Mouse (Mus musculus): ENCODE data around the gene Ift88. TPM values are rescaled to one million over a fixed set of nuclear protein-coding genes. Genes with fewer than 3 reads are reported as not detected.

Gene Ift88
- polyA plus RNA-seq, 1 experiment from 2014 or later, result 6.8 TPM

- Histone ChIP-seq H3K36me3 (ENCODE audit: control insufficient read depth, insufficient read depth, low read length) (no peaks in the 10 kb centered on the region), H3K4me1 (ENCODE audit: control insufficient read depth in 2 of 2, insufficient read depth in 2 of 2, low read length in 2 of 2) (peaks cover 48 to 55% of the 10 kb centered on the region in 2 experiments), H3K27me3 (ENCODE audit: control insufficient read depth, insufficient read depth, low read length) (peaks cover 9% of the 10 kb centered on the region; the same call in 1 of the 2 replicates), H3K4me3 (ENCODE audit: control insufficient read depth in 1 of 2, insufficient read depth in 1 of 2, low read depth in 1 of 2, low read length in 2 of 2) (no peak overlapping the region), H3K4me2 (ENCODE audit: low read length) (no peak overlapping the region), H3K27ac (replicated peaks in 1 of 2; ENCODE audit: control insufficient read depth in 1 of 2, insufficient read depth in 1 of 2, low read depth in 2 of 2, low read length in 2 of 2) (no peak overlapping the region), H3K9me3 (ENCODE audit: control insufficient read depth, low read length) (no peaks in the 10 kb centered on the region), H3K9ac (ENCODE audit: low read length) (no peak overlapping the region)
- ATAC-seq (ENCODE audit: insufficient number of reproducible peaks, insufficient read depth, low FRiP score, low read depth), result no peak
- WGBS, result 45% methylated on average over 3 of the region's 3 CpGs
These were observed 109.4 kb downstream of the Ift88 start for GRCm38 (mm10) chr14:57533214-57533613.

GRCm38 (mm10) chr14:57533841-57534240, 110.0 kb downstream of the Ift88 start:
- ATAC-seq (ENCODE audit: insufficient number of reproducible peaks, insufficient read depth, low FRiP score, low read depth), result no peak
- Histone ChIP-seq H3K4me2 (ENCODE audit: low read length) (no peak overlapping the region), H3K4me1 (ENCODE audit: control insufficient read depth in 2 of 2, insufficient read depth in 2 of 2, low read length in 2 of 2) (peaks cover 48 to 57% of the 10 kb centered on the region in 2 experiments), H3K4me3 (ENCODE audit: control insufficient read depth in 1 of 2, insufficient read depth in 1 of 2, low read depth in 1 of 2, low read length in 2 of 2) (no peak overlapping the region), H3K9ac (ENCODE audit: low read length) (no peak overlapping the region), H3K36me3 (ENCODE audit: control insufficient read depth, insufficient read depth, low read length) (no peaks in the 10 kb centered on the region), H3K27me3 (ENCODE audit: control insufficient read depth, insufficient read depth, low read length) (peaks cover 5% of the 10 kb centered on the region; the same call in 1 of the 2 replicates), H3K9me3 (ENCODE audit: control insufficient read depth, low read length) (no peaks in the 10 kb centered on the region), H3K27ac (replicated peaks in 1 of 2; ENCODE audit: control insufficient read depth in 1 of 2, insufficient read depth in 1 of 2, low read depth in 2 of 2, low read length in 2 of 2) (no peak overlapping the region)
- WGBS, result 28% methylated on average over 11 of the region's 11 CpGs

GRCm38 (mm10) chr14:57534346-57534745, 110.5 kb downstream of the Ift88 start:
- Histone ChIP-seq H3K9ac (ENCODE audit: low read length) (peak overlapping the region; percentile 60; the same call in 1 of the 2 replicates), H3K4me1 (ENCODE audit: control insufficient read depth in 2 of 2, insufficient read depth in 2 of 2, low read length in 2 of 2) (peaks cover 47 to 52% of the 10 kb centered on the region in 2 experiments), H3K4me2 (ENCODE audit: low read length) (peak overlapping the region; percentile 23; the same call in 1 of the 2 replicates), H3K27ac (replicated peaks in 1 of 2; ENCODE audit: control insufficient read depth in 1 of 2, insufficient read depth in 1 of 2, low read depth in 2 of 2, low read length in 2 of 2) (peak overlapping the region in 1 of 2 experiments; percentile 87; a peak in 3 of 4 replicates), H3K4me3 (ENCODE audit: control insufficient read depth in 1 of 2, insufficient read depth in 1 of 2, low read depth in 1 of 2, low read length in 2 of 2) (no peak overlapping the region), H3K9me3 (ENCODE audit: control insufficient read depth, low read length) (no peaks in the 10 kb centered on the region), H3K36me3 (ENCODE audit: control insufficient read depth, insufficient read depth, low read length) (no peaks in the 10 kb centered on the region), H3K27me3 (ENCODE audit: control insufficient read depth, insufficient read depth, low read length) (peaks cover 4% of the 10 kb centered on the region; the same call in 1 of the 2 replicates)
- WGBS, result 34% methylated on average over 5 of the region's 5 CpGs
- no peak for ATAC-seq (ENCODE audit: insufficient number of reproducible peaks, insufficient read depth, low FRiP score, low read depth)

GRCm38 (mm10) chr14:57534961-57535360, 111.1 kb downstream of the Ift88 start:
- Histone ChIP-seq H3K9me3 (ENCODE audit: control insufficient read depth, low read length) (no peaks in the 10 kb centered on the region), H3K27me3 (ENCODE audit: control insufficient read depth, insufficient read depth, low read length) (peaks cover 4% of the 10 kb centered on the region; the same call in 1 of the 2 replicates), H3K9ac (ENCODE audit: low read length) (peak overlapping the region; percentile 60), H3K4me2 (ENCODE audit: low read length) (peak overlapping the region; percentile 23; the same call in 1 of the 2 replicates), H3K4me3 (ENCODE audit: control insufficient read depth in 1 of 2, insufficient read depth in 1 of 2, low read depth in 1 of 2, low read length in 2 of 2) (no peak overlapping the region), H3K4me1 (ENCODE audit: control insufficient read depth in 2 of 2, insufficient read depth in 2 of 2, low read length in 2 of 2) (peaks cover 42 to 45% of the 10 kb centered on the region in 2 experiments), H3K36me3 (ENCODE audit: control insufficient read depth, insufficient read depth, low read length) (no peaks in the 10 kb centered on the region), H3K27ac (replicated peaks in 1 of 2; ENCODE audit: control insufficient read depth in 1 of 2, insufficient read depth in 1 of 2, low read depth in 2 of 2, low read length in 2 of 2) (peak overlapping the region; percentile 48 to 87)
- WGBS, result 26% methylated on average over 8 of the region's 8 CpGs
- no peak for ATAC-seq (ENCODE audit: insufficient number of reproducible peaks, insufficient read depth, low FRiP score, low read depth)

- peak; percentile 57 for ATAC-seq (ENCODE audit: insufficient number of reproducible peaks, insufficient read depth, low FRiP score, low read depth)
- Histone ChIP-seq H3K36me3 (ENCODE audit: control insufficient read depth, insufficient read depth, low read length) (no peaks in the 10 kb centered on the region), H3K9me3 (ENCODE audit: control insufficient read depth, low read length) (no peaks in the 10 kb centered on the region), H3K27ac (replicated peaks in 1 of 2; ENCODE audit: control insufficient read depth in 1 of 2, insufficient read depth in 1 of 2, low read depth in 2 of 2, low read length in 2 of 2) (peak overlapping the region; percentile 63 to 87), H3K9ac (ENCODE audit: low read length) (no peak overlapping the region), H3K4me2 (ENCODE audit: low read length) (peak overlapping the region; percentile 37), H3K4me1 (ENCODE audit: control insufficient read depth in 2 of 2, insufficient read depth in 2 of 2, low read length in 2 of 2) (peaks cover 42 to 45% of the 10 kb centered on the region in 2 experiments), H3K4me3 (ENCODE audit: control insufficient read depth in 1 of 2, insufficient read depth in 1 of 2, low read depth in 1 of 2, low read length in 2 of 2) (no peak overlapping the region), H3K27me3 (ENCODE audit: control insufficient read depth, insufficient read depth, low read length) (peaks cover 4% of the 10 kb centered on the region; the same call in 1 of the 2 replicates)
- WGBS, result 26% methylated on average over 6 of the region's 6 CpGs
These were observed 111.8 kb downstream of the Ift88 start for GRCm38 (mm10) chr14:57535646-57536045.

GRCm38 (mm10) chr14:57536820-57537219, 113.0 kb downstream of the Ift88 start:
- Histone ChIP-seq H3K36me3 (ENCODE audit: control insufficient read depth, insufficient read depth, low read length) (no peaks in the 10 kb centered on the region), H3K4me3 (ENCODE audit: control insufficient read depth in 1 of 2, insufficient read depth in 1 of 2, low read depth in 1 of 2, low read length in 2 of 2) (no peak overlapping the region), H3K4me1 (ENCODE audit: control insufficient read depth in 2 of 2, insufficient read depth in 2 of 2, low read length in 2 of 2) (peaks cover 42 to 45% of the 10 kb centered on the region in 2 experiments), H3K27ac (replicated peaks in 1 of 2; ENCODE audit: control insufficient read depth in 1 of 2, insufficient read depth in 1 of 2, low read depth in 2 of 2, low read length in 2 of 2) (peak overlapping the region; percentile 83 to 90), H3K9me3 (ENCODE audit: control insufficient read depth, low read length) (no peaks in the 10 kb centered on the region), H3K27me3 (ENCODE audit: control insufficient read depth, insufficient read depth, low read length) (peaks cover 4% of the 10 kb centered on the region; the same call in 1 of the 2 replicates), H3K9ac (ENCODE audit: low read length) (peak overlapping the region; percentile 44; the same call in 1 of the 2 replicates), H3K4me2 (ENCODE audit: low read length) (peak overlapping the region; percentile 51)
- 46% methylated on average over 9 of the region's 9 CpGs for WGBS
- no peak for ATAC-seq (ENCODE audit: insufficient number of reproducible peaks, insufficient read depth, low FRiP score, low read depth)

GRCm38 (mm10) chr14:57537261-57538015, 113.6 kb downstream of the Ift88 start:
- peaks cover 42 to 45% of the 10 kb centered on the region in 2 experiments for H3K4me1 ChIP-seq (ENCODE audit: control insufficient read depth in 2 of 2, insufficient read depth in 2 of 2, low read length in 2 of 2)
- peak overlapping the region; percentile 44; the same call in 1 of the 2 replicates for H3K9ac ChIP-seq (ENCODE audit: low read length)
- H3K4me3 ChIP-seq (ENCODE audit: control insufficient read depth in 1 of 2, insufficient read depth in 1 of 2, low read depth in 1 of 2, low read length in 2 of 2), result no peak overlapping the region
- H3K9me3 ChIP-seq (ENCODE audit: control insufficient read depth, low read length), result no peaks in the 10 kb centered on the region
- ATAC-seq (ENCODE audit: insufficient number of reproducible peaks, insufficient read depth, low FRiP score, low read depth), result peak; percentile 24; the same call in 1 of the 2 replicates
- no peaks in the 10 kb centered on the region for H3K36me3 ChIP-seq (ENCODE audit: control insufficient read depth, insufficient read depth, low read length)
- H3K27me3 ChIP-seq (ENCODE audit: control insufficient read depth, insufficient read depth, low read length), result peaks cover 4% of the 10 kb centered on the region; the same call in 1 of the 2 replicates
- 6% methylated on average over 16 of the region's 16 CpGs for WGBS
- H3K27ac ChIP-seq (replicated peaks in 1 of 2; ENCODE audit: control insufficient read depth in 1 of 2, insufficient read depth in 1 of 2, low read depth in 2 of 2, low read length in 2 of 2), result peak overlapping the region; percentile 83 to 90
- peak overlapping the region; percentile 51 for H3K4me2 ChIP-seq (ENCODE audit: low read length)

Measured in heart, embryonic 14.5 days (tissue).